Mouse (Mus musculus) gastrocnemius, adult 18-20 months (tissue): ENCODE data around the gene Pbx2. TPM values are rescaled to one million over a fixed set of nuclear protein-coding genes. Genes with fewer than 3 reads are reported as not detected.

ENCODE experiments used
- DNase-seq: peaks from one replicate; pipeline ENCODE4 v3.0.0; 2021; ENCODE audit warnings: low spot score
- total RNA-seq, 2 experiments: library from RNA; stranded (reverse); gene quantifications; 2 replicates each; pipeline ENCODE4 v1.2.3; 2021

The Pbx2 gene
- total RNA-seq, 2 experiments from 2014 or later, result 12.0 to 12.2 TPM

DNA sequence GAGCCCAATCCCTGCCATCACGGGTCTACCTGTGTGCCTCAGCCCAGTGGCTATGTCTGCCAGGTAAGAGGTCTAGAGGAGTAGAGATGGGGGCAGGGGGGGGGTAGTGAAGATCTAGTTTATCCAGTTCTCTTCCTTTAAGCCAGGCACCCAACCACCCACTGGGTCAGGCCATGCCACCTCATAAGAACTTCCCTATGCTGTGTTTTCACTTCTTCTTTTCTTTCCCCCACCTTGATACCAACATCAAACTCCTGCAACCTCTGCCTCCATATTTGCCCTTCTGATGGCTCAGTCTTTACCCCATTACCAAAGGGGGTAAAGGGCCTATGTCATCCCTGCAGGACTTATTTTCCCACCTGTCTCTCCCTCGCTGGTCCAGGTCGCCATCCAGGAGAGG, 13.0 kb upstream of the Pbx2 start:
- no peak for DNase-seq

DNA sequence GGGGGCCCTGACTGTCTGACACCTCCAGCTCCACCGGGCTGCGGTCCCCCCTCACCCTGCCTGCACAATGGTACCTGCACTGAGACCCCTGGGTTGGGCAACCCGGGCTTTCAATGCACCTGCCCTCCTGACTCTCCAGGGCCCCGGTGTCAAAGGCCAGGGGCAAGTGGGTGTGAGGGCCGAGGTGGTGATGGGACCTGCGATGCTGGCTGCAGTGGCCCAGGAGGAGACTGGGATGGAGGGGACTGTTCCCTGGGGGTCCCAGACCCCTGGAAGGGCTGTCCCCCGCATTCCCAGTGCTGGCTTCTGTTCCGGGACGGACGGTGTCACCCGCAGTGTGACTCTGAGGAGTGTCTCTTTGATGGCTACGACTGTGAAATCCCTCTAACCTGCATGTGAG, 8.5 kb upstream of the Pbx2 start:
- DNase-seq, result no peak

DNA sequence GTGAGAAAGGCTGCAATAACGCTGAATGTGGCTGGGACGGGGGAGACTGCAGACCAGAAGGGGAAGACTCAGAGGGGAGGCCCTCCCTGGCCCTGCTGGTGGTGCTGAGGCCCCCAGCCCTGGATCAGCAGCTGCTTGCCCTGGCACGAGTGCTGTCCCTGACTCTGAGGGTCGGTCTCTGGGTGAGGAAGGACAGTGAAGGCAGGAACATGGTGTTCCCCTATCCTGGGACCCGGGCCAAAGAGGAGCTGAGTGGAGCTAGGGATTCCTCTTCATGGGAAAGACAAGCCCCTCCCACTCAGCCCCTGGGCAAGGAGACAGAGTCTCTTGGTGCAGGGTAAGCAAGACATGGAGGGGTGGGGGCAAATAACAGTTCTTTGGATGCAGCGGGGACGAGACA, 7.7 kb upstream of the Pbx2 start:
- DNase-seq, result peak; percentile 42

DNA sequence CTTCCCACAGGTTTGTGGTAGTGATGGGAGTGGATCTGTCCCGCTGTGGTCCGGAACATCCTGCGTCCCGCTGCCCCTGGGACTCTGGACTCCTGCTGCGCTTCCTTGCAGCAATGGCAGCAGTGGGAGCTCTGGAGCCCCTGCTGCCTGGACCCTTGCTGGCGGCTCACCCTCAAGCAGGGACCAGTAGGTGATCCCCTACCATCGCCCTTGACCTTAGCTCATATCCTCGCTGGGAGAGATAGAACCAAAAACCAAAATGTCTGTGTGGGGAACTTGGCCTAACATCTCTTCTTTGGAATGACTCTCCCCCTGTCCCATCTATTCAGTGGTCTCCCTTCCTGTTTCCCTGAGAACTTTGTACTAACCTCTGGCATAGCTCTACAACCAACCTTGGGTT, 7.2 kb upstream of the Pbx2 start:
- DNase-seq, result no peak

DNA sequence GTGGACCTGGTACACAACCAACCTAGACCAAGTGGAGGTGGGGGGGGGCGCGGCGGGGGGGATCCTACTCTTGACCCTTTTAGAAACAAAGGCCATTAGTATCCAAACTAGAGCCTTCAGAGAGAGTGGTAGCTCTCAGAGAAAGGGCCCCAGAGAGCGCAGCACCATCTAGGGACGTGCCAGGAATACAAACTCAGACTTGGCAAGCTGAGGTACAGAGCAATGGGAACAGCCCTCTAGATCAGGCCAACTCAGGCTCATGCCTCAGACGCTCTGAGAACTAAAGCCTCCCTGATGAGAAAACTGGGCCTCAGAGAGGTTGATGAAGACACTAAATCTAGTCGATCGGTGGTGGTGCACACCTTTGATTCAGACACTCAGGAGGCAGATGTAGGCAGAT, 5.9 kb upstream of the Pbx2 start:
- DNase-seq, result no peak

DNA sequence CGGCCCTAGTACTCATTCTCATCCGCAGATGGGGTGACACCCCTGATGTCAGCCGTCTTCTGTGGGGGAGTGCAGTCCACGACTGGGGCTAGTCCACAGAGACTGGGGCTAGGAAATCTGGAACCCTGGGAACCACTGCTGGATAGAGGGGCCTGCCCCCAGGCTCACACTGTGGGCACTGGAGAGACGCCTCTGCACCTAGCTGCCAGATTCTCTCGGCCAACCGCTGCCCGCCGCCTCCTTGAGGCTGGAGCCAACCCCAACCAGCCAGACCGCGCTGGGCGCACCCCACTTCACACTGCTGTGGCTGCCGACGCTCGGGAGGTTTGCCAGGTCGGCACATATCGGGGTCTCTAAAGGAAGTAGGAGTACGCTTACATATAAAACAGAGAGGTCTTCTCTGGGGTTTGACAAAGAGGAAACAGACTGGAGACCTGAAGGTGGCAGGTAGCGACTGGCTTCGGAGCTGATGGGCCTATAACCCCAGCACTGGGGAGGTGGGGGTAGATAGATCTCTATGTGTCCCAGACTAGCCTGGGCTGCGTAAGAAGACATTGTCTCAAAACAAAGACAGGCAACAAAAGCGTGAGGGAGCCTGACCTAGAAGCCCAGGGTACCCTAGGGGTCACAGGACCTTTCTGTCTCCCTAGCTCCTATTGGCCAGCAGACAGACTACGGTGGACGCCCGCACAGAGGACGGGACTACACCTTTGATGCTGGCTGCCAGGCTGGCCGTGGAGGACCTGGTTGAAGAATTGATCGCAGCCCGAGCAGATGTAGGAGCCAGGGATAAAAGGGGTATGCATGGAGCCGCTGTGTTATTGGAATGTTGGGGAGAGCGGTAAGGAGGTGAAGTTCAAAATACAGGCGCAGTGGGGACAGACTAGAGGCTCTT, 4.9 kb upstream of the Pbx2 start:
- no peak for DNase-seq

DNA sequence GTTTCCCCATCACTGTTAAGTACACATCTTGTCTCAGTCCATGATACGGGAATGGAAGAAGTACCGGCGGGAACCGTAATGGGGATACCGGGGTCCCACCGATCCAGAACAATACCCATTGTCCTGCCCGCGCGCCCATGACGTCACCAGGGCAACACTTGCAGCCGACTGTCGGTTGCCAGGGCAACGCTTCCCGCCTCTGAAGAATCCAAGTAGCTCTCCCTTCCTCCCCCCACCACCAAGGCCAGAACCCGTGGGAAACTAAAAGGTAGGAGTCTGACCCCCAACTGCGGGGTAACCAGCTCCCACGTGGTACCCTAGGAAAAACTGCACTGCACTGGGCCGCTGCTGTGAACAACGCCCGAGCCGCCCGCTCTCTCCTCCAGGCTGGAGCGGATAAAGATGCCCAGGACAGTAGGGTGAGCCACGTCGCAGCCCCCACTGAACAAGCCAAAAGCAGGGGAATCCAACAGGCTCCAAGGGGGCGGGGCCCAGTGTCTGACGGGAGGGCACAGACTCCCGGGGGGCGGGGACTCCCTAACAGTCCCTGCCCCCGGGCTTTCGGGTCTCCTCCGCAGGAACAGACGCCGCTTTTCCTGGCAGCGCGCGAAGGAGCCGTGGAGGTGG, 4.2 kb upstream of the Pbx2 start:
- peak; percentile 59 for DNase-seq

DNA sequence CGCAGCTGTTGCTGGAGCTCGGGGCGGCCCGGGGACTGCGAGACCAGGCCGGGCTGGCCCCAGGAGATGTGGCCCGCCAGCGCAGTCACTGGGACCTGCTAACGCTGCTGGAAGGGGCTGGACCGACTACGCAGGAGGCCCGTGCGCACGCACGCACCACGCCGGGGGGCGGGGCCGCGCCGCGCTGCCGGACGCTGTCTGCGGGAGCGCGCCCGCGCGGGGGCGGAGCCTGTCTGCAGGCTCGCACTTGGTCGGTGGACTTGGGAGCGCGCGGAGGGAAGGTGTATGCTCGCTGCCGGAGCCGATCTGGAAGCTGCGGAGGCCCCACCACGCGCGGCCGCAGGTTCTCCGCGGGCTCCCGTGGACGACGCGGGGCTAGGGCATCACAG, 3.6 kb upstream of the Pbx2 start:
- DNase-seq, result peak; percentile 95

DNA sequence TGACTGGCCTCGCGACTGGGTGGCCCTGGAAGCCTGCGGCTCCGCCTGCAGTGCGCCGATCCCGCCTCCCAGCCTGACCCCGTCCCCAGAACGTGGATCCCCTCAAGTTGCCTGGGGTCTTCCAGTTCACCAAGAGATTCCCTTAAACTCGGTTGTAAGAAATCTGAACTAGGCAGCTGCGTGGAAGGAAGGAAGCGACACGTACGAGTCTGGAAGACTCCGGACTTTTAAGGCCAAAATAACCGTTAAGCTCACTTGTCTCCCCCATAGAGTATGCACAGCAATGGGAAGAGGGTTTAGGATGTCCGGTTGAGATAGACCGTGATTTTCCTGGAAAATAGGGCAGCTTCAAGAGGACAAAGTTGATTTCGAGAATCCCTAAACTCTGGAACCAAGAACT, 3.3 kb upstream of the Pbx2 start:
- no peak for DNase-seq

DNA sequence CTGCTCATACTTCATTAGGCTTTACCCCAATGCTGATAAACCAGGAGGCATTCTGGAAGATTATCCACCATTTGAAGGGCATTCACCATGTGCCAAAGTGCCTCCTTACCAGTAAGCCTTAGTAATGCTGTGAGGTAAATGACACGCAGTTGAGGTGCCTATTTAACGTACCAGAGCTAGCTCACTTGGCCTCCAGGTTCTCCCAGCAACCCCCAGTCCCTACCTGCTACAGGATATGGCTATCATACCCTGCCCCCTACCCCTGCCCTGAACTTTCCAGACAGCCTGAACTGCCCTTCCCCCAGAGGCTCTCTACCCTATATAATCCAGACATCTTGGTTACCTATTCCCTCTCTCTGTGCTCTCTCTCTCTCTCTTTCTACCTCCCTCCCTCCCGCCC, 2.3 kb upstream of the Pbx2 start:
- no peak for DNase-seq

DNA sequence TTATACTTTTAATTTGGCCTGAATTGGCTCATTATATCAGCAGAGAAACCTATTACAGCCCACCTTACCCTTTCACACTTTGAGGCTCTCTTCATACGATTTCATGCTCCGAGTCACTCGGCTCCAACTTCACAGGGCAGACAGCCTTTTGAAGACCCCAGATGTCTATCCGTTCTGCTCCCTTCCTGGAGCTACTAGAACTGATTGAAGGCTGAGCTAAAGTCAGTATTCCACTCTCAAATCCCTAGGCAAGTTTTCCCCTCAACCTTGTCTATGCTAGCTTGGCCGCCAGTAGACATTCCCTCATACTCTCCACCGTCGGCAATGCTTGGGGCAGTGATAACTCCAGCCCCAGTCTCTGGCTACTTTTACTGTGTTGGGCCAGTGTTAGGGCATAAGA, 1.9 kb upstream of the Pbx2 start:
- DNase-seq, result no peak

DNA sequence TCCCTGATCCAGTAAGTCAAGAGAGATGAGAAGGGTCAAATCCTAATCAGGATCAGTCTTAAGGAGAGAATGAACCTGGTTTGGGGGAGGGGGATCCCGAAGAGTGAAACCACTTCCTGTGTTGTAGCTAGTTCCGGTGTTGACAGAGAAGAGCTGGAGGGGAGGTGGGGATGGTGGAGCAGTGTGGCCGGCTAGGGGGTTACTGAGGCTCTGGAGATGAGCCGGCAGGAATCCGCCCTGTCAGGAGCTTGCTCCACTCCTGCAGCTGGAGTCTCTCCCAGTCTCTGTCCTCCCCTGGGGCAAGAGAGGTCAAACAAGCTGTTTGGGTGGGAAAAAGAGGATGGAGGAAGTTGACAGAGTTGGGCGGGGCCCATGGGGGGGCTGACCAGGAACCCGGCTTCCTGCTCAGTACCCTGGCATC, 1.4 kb upstream of the Pbx2 start, which contains the start of gene Gpsm3:
TSS of gene Gpsm3 (plus strand) at position 126 of the 421 bp plus-strand sequence.
- DNase-seq, result peak; percentile 81

DNA sequence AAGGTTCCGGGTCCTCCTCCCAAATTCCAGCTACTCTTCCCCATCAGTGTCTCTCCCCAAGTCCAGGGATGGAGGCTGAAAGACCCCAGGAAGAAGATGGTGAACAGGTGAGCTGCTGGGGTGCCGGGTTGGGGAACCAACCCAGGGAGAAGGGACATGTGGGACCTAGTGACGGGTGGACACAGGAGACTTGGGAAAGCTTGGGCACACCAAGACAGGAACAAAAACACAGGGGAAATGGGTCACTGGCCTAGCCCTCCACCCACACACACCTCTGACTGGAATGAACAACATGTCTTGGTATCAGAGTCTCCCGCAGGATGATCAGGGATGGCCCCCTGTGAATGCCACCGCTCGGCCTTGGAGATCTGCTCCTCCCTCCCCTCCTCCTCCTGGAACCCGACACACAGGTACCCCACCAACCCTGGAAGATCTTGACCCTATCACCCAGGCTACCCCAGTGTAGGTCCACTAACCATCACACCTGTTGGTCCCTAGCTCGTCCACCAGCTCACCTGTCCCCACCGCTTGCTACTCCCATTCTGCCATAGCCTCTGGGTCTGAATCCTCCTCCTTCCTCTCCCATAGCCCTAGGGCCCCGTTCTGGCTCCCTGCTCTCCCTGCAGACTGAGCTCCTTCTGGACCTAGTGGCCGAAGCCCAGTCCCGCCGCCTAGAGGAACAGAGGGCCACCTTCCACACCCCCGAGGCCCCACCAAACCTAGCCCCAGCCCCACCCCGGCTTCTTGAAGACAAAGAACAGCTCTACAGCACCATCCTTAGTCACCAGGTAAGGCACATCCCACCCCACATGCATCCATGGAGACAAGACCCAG, 695 bp upstream of the Pbx2 start:
- DNase-seq, result no peak

DNA sequence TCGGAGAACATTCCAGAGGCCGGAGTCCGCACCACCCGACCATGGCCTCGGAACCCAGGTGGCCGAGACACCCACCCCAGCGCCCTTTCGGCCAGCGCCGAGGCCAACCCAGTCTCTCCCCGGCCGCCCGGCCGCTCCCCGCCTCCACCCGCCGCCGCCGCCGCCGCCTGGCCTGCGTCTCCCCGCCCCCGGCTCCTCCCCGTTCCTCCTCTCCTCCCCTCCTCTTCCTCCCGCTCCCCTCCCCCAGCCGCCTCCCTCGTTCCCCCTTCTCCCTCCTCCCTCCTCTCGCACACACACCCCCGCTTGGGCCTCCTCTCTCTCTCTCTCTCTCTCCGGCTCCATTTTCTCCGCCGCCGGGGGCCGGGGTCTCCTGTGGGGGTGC, 919 bp downstream of the Pbx2 start:
- DNase-seq, result peak; percentile 87

DNA sequence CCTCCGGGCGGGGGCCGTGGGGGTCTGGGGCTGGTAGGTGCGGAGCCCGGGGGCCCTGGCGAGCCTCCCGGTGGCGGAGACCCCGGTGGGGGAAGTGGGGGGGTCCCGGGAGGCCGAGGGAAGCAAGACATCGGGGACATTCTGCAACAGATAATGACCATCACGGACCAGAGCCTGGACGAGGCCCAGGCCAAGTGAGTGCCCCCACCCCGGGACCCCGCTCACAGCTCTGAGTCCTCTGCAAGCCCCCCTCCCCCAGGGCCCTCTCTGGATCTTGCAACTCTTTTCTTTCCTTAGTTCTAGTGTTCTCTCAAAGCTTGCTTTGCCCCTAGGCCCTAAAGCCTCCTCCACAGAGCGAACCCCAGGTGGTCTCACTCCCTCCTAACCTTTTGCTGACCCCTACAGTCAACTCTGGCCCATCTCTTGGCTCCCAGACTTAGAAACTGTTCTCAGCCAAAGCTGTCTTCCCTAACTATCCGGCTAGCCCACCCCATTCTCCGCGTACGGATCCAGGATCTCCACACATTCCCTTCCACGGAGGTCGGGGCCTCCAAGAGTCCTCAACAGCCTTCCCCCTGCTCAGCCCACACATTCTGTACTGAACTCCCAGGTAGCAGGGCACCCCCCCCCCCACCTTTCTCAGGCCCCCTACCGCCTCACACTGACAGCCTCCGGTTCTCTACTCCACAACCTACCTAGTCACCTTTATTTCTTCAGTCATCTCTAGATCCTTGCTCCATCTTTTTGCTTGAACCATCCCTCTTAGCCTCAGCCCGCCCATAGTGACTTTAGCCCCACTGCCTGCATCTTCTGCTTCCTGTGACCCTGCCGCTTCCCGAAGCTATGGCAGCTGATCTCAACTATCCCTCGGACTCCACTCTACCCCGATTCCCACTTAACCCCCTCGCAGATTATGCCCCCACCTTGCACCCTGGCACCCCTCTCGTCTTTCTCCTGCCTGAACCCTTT, 1.8 kb downstream of the Pbx2 start:
- DNase-seq, result no peak

DNA sequence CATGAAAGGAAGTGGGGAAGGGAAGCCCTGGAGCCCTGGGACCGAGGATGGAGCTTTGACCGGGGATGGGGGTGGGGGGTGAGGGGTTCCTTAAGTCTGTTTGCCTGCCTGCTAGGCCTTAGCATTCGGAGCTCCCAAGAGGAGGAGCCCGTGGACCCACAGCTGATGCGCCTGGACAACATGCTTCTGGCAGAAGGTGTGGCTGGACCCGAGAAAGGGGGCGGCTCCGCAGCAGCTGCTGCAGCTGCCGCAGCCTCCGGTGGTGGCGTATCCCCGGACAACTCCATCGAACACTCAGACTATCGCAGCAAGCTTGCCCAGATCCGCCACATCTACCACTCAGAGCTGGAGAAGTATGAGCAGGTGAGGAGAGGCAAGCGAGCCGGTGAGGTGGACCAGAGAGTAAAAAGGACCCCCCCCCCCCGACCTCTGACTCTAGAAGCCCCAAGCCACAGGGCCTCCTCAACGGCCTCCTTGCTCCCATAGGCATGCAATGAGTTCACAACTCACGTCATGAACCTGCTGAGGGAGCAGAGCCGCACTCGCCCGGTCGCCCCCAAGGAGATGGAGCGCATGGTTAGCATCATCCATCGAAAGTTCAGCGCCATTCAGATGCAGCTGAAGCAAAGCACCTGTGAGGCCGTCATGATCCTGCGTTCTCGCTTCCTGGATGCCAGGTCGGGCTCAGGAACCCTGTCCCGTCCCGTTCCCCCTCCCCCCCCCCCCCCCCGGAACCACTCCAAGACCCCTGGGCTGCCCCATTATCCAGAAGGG, 2.9 kb downstream of the Pbx2 start:
- DNase-seq, result no peak

DNA sequence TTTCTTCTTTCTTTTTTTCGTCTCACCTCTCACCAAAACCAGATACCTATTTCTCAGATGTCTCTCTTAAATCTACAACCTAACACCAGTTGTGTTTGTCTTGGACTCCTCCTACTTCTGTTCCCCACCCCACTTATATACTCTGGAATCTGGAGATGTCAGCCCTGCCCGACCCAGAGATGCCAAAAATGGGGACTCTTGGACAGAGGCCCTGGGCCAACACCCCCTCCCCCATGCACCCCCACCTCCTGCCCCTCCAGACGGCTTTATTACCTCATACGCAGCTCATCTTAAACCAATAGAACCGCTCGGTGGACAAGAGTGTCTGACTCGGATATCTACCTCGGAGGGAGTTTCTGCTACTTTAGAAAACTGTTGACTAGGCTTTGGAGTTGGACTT, 5.0 kb downstream of the Pbx2 start:
- no peak for DNase-seq

DNA sequence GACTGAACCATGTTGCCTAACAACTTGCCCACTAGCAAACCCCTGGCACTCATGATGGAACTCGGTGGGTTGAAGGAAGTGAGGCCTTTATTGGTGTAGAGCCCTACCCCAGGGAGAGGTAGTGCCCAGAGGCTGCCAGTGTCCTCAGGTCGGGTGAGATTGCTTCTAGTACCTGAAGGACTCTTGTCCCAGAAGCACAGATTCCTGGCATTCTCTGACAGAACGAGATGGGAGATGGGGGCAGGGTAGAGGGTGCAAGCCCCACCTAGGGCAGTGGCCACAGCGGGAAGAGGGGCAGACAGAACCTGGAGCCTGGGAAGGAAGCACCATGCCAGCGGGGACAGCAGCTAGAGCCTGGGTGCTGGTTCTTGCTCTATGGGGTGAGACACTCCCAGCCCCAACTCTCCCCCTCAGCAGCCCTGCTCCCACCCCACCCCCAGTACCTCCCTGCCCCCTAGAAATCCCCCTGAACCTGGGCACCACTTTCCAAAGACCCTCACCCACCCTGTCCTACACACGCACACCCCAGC, 6.6 kb downstream of the Pbx2 start, which contains the start of gene Ager:
TSS of gene Ager (plus strand) at position 297 of the 530 bp plus-strand sequence.
- DNase-seq, result no peak

DNA sequence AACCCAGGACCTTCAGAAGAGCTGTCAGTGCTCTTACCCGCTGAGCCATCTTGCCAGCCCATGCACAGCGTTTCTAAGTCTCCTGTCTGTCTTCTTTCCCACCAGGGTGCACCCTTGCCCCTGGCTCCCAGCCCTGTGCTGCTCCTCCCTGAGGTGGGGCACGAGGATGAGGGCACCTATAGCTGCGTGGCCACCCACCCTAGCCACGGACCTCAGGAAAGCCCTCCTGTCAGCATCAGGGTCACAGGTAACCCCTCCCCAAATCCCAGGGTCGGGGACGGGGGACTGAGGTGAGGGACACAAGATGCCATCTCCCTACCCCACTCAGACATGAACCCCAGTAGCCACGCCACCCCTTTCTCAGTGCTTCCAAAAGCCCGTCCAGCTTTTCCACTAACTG, 8.8 kb downstream of the Pbx2 start:
- DNase-seq, result no peak

DNA sequence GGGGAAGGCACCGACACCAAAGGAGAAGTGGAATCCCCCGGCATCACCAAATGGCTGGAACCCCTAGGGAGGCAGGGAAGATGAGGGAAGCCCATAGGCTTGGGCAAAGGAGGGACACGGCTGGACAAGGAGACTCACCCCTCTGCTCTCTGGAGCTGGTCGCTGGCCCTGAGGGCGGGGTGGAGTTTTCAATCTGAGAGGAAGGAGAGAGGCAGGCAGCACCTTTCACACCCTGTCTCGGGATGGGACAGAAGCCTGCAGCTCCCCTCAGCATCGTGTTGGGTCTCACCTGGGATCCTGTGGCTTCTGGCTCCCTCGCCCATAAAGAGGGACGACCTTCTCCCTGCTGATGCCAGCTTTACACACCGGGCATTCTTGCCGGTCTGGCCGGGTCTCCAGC, 10.7 kb downstream of the Pbx2 start:
- DNase-seq, result no peak
